Mouse (Mus musculus): ENCODE results near the gene Cd99l2.

DNA sequence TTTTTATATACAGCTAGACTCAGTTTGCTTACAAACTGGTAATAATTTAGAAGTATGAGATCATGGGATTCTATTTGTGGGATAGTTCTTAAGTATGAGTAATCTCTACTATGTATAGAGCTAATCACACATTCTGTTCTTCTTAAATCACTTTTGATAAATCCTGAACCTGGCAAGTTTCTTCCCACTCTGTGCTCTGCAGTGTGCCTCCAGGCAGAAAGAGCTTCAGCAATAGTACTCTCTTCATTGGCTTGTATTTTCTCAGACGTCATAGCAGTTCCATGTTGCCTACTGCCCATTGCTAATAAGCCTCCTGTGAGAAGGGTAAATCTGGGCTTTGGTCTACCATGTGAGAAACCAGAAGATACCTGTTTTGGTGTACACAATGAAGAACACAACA, 84.3 kb downstream of the Cd99l2 start:
- TF ChIP-seq CTCF (IDR thresholded peaks at IDR 0.05; ENCODE audit: low read depth) (no peak), EP300 (IDR thresholded peaks at IDR 0.05; ENCODE audit: low read depth) (no peak)
